Mouse (Mus musculus) frontal cortex, postnatal 10 days (tissue): ENCODE results near the gene Arhgap32.
A peak's percentile ranks its signal among the peaks of the same experiment; 100 is the strongest.

Experiments
- DNase-seq, 2 experiments: peaks; one replicate each; pipeline ENCODE4 v3.0.0; 2022; ENCODE audit warnings: low spot score in 2 of 2, mixed read lengths in 1 of 2

Gene Arhgap32

DNA sequence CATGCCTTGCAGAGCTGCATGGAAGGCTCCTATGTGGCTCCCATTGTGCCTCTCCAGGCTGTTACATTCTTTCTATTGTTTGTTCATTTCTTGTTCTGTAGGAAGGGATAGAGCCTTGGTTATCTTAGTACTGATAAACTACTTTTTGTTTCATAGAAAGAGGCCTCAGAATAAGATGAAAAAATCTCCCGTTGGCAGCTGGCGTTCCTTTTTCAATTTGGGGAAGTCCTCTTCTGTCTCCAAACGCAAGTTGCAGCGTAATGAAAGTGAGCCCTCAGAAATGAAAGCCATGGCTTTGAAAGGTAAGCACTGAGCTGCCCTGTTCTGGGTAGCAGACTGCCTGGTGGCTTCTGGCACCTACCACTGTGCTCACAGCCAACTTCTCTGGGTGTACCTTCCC lies 134.6 kb downstream of the Arhgap32 start:
- no peak for DNase-seq

DNA sequence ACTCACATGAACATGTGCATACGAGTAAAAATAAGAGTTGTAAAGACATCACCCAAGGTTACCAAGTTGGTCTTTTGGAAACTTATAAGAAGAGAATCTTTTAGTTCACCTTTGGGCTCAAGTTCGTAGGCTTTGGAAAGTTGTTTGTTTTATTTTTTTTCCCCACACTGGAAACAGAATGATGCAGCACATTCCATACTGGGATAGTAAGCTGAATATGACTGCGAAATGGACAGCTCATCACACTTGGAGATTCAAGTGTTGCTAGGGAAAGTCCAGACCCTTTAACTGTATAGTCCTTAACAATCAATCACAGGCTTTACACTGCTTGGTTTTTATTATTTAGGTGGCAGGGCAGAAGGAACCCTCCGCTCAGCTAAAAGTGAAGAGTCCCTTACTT lies 137.8 kb downstream of the Arhgap32 start:
- DNase-seq, result no peak

DNA sequence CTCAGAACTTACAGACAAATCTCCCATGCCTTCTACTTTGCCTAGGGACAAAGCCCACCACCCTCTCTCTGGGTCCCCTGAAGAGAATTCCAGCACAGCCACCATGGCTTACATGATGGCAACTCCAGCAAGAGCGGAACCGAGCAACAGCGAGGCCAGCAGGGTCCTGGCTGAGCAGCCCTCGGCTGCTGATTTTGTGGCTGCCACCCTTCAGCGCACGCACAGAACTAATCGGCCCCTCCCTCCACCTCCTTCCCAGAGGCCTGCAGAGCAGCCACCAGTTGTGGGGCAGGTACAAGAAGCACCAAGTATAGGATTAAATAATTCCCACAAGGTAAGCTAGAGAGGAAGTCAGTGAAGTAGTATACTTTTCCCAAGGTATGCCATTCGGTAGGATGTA lies 141.4 kb downstream of the Arhgap32 start:
- no peak for DNase-seq

DNA sequence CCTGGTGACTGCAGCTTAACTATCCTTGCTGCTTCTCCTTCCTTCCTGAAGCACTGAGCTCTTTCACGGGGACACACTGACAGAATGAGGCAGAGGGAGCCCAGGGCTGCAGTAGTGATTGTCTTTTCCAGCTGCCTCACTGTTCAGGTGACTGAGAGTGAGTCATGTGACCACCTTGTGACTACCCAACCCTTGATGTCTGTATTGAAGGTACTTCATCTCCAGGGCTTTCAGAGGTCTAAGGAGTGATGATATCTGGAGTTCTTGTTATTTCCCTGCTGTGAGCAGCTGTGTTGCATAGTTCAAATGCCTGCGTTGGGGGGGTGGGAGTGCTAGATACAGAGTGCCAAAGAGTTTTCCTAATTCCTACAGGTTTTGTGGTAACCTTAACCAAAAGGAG lies 141.9 kb downstream of the Arhgap32 start:
- no peak for DNase-seq

DNA sequence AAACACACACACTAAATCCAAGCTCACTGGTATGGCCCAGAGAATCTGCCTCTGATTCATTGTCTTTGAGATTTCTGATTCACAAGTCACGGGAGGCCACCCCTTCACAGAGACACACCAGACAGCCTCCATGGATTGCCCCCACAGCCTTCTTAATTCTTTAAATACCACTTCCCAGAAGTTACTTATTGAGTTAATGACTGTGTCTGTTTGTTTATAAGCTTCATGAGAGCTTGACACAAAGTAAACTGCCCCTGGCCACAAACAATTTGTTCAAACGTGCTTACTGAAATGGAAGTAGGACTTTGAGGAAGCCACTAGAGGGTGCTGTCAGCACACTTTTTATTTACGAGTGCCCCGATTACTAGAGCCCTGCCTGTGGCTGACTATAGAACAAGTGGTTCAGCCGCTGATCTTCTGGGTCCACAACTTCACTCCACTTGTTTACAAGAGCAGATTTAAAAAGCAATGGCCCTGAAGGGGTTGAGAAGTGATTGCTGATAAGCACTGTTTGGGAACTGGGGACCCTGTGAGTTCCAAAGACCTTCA lies 156.0 kb downstream of the Arhgap32 start:
- DNase-seq, result peak in 1 of 2 experiments; percentile 60

DNA sequence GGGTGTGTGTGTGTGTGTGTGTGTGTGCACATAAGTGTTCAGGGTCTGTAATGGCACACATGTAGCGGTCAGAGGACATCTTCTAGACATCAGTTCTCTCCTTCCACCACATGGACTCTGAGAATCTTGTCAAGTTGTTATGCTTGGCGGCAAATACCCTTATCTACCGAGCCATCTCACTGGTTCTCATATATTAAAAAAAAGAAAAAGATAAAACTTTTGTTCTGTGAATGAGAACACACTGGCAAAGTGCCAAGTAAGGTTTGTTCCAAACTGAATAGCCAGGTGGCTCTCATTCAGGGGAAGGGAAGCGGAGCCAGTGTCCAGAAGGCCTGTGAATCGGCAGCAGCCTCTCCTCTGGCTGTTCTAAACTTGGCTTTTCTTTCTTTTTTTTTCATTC lies 162.1 kb downstream of the Arhgap32 start:
- DNase-seq, result no peak

DNA sequence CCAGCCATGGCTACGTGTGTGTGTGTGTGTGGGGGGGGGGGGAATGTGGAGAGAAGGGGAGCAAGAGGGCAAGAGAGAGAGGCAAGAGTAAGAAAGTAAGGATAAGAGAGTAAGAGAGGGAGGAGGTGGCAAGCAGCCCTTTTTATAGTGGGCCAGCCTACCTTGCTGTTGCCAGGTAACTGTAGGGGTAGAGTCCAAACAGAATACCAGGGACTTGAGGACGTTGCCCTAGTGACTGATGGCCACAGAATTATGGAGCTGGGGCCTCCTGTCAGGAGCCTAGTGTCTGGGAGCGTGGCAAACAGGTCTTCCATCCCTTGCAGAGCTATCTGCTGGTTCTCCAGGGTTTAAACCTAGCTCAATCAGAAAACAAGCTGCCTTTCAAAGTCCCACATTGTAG lies 163.9 kb downstream of the Arhgap32 start:
- no peak for DNase-seq

DNA sequence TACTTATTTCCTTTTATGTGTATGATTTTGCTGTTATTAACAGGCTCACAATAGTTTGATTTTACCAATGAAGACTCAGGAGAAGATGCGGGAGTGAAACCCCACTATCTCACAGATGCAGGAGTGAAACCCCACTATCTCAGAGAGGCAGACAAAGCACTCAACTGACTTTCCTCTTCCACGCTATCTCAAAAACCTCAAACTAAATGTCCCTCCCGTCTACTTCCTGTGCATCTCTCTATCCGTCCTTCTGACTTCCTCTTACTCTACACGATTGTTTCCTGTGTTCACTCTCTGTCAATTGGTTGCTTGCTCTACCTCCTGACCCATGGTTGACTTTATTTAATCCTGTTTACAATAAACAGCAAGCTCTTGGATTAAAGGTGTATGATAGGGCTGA lies 164.5 kb downstream of the Arhgap32 start:
- DNase-seq, result no peak

DNA sequence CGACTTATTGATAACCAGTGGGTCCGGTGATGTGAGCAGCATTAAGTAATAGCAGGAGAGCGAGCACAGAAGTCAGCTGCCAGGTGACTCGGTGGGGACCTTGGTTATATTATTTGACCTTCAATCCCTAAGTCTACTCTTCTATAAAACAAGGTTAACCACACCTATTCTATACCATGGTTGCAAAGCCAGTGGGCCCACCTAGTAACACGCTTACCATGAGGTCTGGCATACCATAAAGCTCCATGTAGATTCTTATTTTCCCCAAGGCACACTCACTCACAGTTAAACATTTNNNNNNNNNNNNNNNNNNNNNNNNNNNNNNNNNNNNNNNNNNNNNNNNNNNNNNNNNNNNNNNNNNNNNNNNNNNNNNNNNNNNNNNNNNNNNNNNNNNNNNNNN lies 167.7 kb downstream of the Arhgap32 start:
- DNase-seq, result no peak

DNA sequence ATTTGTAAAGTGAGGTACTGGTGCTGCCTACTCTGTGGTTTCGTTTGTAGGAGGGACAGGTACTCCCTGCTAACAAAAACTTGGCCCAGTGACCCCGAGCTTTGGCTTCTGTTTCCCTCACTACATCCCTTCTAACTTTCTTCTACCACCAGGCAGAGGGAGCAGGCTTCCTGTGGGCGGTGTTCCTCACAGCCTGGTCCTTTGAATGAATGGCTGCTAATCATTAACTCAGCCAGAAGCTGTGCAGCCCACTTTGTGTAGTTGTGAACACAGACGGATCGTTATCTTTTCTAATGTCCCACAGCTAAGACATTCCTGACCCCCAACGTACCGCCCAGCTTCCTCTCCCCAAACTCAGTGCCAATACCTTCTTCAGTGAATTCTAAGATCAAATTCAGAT lies 175.7 kb downstream of the Arhgap32 start:
- DNase-seq, result no peak

DNA sequence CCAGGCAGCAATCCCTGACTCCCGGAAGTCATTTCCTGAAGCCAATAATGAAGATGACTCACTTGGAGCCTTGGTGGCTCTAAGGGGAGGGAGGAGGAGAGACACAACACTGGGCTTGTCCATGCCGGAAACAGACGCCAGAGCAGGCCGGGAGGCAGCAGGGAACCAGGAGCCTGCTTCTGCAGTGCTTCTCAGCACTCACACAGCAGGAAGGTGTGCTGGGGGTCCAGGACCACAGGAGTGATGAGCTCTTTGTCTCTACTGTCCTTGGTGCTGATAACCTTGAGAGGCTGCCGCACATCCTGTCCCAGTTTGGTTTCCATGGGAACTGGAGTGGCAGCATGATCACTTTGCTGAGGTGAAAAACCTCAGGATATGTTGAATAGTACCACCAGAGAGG lies 176.8 kb downstream of the Arhgap32 start:
- DNase-seq, result no peak

DNA sequence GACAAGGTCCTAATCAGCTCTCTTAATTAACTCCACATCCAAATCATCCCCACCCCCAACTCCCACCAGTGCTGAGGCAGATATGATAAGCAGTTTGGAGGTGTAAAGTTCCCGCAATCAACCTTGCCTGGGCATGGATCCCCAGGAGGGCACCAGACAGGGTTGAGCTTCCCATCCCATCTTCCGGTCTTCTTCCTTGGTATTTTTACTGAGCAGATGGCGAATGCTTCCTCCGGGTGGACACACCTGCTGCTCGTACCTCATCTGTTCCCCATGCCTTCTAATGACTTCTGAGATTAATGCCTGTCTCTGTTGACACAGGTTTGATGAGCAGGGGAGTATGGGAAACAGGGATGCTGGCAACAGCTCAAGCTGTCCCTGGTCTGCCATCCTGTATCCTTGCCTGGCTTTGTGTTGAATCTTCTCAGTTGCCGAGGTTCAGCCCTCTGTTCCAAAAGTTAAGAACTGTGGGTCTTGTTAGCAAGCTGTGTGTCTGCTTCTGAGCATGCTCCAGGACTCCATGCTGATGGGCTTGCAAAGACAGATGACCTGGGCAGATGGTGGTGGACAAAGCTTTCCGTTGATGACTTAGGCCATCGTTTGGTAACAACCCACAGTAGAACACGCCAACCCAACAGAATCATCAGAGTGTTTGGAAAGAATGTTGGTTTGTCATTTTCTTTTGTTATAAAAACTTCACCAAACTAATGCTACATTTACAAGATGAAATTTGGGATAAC lies 179.3 kb downstream of the Arhgap32 start:
- DNase-seq, result no peak

DNA sequence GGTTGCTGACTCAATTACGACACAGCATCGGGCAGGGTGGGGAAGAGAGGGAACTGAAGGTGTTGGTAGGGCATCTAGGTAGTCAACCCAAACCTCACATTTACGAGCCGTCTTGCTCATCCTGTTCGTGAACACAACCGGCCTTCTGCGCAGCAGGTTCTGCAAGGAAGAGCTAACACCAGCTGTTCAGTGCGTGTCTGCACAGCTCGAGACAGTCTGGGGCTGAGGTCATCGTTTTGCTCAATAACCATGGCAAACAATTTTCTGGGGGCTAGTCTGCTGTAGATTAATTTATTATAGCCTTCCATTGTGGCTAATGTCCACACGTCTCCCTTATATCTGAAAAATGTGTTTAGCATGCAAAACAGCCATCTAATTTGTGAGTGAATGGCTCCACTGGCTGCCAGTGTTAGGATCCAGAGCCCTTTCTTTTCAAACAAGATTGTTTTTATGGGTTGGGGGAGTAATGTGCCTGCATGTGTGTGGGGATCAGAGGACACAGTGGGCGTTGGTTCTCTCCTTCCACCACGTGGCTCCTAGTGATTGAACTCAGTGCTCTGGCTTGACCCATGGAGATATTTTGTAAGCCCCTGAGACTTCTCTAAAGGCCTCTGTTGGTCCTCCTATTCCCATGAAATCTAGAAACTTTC lies 186.7 kb downstream of the Arhgap32 start:
- no peak for DNase-seq

DNA sequence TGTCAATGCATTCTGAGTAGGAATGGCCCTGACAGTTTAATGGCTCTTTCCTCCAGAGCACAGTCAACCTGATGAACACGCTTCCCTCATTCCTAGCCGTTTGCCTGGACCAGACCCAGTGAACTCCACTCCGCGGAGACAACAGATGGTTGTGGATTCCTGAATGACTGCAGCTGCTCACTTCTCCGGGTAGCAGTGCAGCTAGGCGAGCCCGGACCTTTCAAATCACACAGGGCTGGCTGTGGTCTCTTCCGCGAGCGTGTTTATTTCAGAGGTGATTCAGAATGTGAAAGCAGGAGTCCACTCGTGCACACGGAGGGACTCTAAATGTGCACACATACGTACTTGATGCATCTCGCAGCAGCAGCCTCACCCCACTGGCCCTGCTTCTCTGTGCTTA lies 195.8 kb downstream of the Arhgap32 start:
- DNase-seq, result no peak

DNA sequence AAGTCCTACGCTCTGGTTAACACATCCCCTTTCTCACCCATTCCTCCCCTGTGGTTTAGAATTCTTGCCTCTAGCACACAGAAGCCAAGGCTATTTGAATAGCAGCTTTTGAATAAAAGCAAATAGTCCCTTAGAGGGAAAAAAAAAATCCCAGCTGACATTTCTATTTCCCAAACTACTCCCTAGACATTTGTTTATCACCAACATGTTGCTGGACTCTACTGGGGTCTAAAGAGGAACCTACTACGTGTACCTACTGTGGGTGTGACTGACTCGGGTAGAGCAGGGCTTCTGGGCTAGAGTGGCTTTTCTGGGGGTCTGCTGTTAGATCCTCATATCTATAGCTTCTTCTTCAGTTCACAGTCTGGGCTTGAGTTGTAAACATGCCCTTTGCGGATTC lies 196.3 kb downstream of the Arhgap32 start:
- no peak for DNase-seq

DNA sequence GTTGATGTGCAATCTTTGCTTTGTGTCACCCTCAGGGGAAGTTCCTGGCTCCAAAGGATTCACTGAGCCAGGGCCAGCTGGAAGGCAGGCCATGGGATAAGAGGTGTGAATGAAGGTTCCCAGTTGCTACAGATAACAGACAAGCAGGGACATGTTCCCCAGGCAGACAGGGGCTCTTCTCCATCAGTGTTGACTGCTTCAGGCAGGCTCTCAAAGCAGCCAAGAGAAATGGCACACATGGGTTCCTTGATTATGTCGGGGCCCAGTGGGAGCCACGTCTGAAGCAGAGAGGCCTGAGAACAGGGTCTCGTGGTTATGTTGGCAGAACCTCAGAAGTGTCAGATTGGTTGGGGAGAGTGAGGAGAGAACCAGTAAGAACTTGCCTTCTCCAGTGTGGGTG lies 198.1 kb downstream of the Arhgap32 start:
- no peak for DNase-seq

DNA sequence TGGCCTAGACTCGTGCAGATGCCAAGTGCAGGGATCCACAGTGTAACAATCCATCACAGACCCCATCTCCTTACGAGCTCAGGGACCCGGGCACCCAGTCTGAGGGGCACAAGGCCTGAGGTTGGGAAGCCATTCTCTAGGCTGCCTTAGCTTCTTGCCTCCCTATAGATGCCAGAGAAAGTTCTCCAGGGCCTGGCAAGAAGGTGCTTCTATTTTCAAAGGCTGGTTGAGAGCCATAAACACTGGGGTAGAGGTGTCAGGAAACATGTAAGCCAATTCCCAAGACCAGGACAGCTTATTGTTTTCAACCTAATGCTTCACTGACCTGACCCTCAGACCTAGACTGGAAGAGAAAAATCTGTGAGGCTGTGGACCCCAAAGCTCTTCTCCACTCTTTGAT lies 200.1 kb downstream of the Arhgap32 start:
- DNase-seq, result no peak
